Mouse (Mus musculus): Measurements from ENCODE around the gene Lmo3. TPM values are rescaled to one million over a fixed set of nuclear protein-coding genes. Genes with fewer than 3 reads are reported as not detected.

Gene Lmo3
- not detected for polyA plus RNA-seq (2012; fragmentation: generic; extraction: Trizol)
- long read RNA-seq, experiment 1, result 0 reads
- long read RNA-seq, experiment 2, result 0 reads

DNA sequence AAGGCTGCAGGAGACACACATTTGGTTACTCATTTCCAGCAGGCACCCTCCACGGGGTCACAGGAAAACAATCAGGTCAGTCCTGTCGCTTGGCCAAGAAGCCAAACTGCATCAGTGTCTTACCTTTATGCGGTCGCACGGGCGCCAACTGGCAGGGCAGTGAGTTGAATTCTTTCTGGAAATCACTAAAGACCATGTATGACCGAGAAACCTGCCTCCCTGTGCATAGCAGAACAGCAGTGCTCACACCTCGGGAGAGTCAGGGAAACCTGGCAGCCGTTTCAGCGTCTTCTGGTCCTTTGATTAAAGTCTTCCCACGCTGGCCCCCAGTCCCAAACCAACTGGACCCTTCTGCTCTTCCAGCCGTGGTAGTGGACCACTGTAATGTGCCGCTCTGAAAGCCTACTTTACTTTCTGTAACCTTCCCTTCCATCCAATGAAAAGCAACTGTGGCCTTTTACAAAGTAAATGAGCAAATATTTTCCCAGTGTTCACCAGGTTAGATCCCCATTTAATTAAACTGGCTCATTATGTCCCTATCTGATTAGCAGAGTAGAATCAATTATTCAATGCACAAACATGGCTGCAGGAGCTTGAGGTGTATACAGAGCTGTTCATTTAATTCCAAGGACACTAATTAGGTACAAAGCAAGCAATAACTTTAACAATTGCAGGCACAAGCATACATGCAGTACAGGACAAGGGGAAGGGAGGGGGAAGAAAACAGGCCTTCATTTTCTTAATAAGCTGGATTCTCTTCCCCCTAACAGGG lies at the start of gene Lmo3:
Lmo3 (minus strand) TSS at position 235 of the 772 bp plus-strand sequence.
- Histone ChIP-seq H3ac (ENCODE audit: control insufficient read depth, insufficient read length, low read depth) (no peak within 1 kb of the TSS), H3K27me3 (ENCODE audit: control insufficient read depth, insufficient read depth, insufficient read length) (no peaks in the 10 kb centered on the region), H3K36me3 (ENCODE audit: control insufficient read depth, insufficient read depth) (no peaks in the 10 kb centered on the region), H3K79me3 (ENCODE audit: low read depth) (no peaks in the 10 kb centered on the region), H3K4me3 (ENCODE audit: insufficient read depth, poor library complexity, severe bottlenecking) (no peak within 1 kb of the TSS), H3K79me2 (ENCODE audit: control insufficient read depth, insufficient read depth) (no peaks in the 10 kb centered on the region)
- TF ChIP-seq MYOG (IDR thresholded peaks at IDR 0.05; ENCODE audit: control insufficient read depth, extremely low read depth, insufficient read length) (no peak), FOSL1 (IDR thresholded peaks at IDR 0.05; ENCODE audit: insufficient read depth, low read length, poor library complexity, severe bottlenecking) (no peak), CTCF (IDR thresholded peaks at IDR 0.05; ENCODE audit: control insufficient read depth, insufficient read depth, insufficient read length) (no peak), MAX (IDR thresholded peaks at IDR 0.05) (no peak), CEBPB (IDR thresholded peaks at IDR 0.05; ENCODE audit: low read depth) (no peak), MYOD1 (IDR thresholded peaks at IDR 0.05; ENCODE audit: control insufficient read depth, insufficient read length, low read depth) (no peak), USF1 (IDR thresholded peaks at IDR 0.05; ENCODE audit: low read depth) (no peak)

DNA sequence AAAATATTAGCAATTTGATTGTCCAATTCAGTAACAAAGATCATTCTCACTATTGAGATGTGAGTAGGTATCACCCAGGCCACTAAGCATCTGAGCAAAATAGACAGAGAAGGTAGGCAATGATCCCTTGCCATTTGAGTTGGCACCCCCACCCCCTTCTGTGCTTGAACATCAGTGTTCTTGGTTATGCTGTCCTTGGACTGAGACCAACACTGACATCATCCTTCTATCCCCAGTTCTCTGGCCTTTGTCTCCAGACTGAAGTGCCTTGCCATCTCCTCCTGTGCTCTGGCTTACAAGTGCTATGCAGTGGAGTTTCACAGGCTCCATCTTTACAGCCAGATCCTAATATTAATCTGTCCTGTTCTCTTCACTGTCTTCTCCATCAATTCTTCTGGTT lies 39.0 kb upstream of the Lmo3 start:
- H3K4me3 ChIP-seq (ENCODE audit: insufficient read depth, poor library complexity, severe bottlenecking), result no peak overlapping the region
- no peaks in the 10 kb centered on the region for H3K79me2 ChIP-seq (ENCODE audit: control insufficient read depth, insufficient read depth)
- H3K36me3 ChIP-seq (ENCODE audit: control insufficient read depth, insufficient read depth), result no peaks in the 10 kb centered on the region
- no peaks in the 10 kb centered on the region for H3K79me3 ChIP-seq (ENCODE audit: low read depth)
- TF ChIP-seq USF1 (IDR thresholded peaks at IDR 0.05; ENCODE audit: low read depth) (no peak), MAX (IDR thresholded peaks at IDR 0.05) (no peak), MYOG (IDR thresholded peaks at IDR 0.05; ENCODE audit: control insufficient read depth, extremely low read depth, insufficient read length) (no peak), CEBPB (IDR thresholded peaks at IDR 0.05; ENCODE audit: low read depth) (no peak), CTCF (IDR thresholded peaks at IDR 0.05; ENCODE audit: control insufficient read depth, insufficient read depth, insufficient read length) (no peak), MYOD1 (IDR thresholded peaks at IDR 0.05; ENCODE audit: control insufficient read depth, insufficient read length, low read depth) (no peak)
- H3K27me3 ChIP-seq (ENCODE audit: control insufficient read depth, insufficient read depth, insufficient read length), result no peaks in the 10 kb centered on the region
- no peak overlapping the region for H3ac ChIP-seq (ENCODE audit: control insufficient read depth, insufficient read length, low read depth)

DNA sequence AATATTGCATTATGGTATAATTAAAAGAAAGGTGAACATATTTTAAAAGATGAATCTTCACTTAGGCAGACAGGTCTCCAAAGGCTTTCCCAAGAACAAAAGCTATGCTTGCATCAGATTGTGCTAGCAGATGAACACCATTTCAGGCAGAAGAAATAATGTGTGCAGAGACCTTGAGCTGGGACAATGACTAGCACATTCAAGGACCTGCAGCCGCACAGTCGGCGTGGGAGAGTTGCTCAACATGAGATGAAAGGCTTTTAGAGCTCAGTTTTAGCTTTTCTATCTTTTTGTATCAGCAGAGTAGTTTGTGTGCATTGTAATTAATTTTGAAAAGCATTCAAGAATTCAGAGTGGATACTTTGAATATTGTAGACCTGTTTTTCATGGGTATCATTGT lies 36.6 kb upstream of the Lmo3 start:
- no peak overlapping the region for H3K4me3 ChIP-seq (ENCODE audit: insufficient read depth, poor library complexity, severe bottlenecking)
- H3K27me3 ChIP-seq (ENCODE audit: control insufficient read depth, insufficient read depth, insufficient read length), result no peaks in the 10 kb centered on the region
- no peak overlapping the region for H3ac ChIP-seq (ENCODE audit: control insufficient read depth, insufficient read length, low read depth)
- no peaks in the 10 kb centered on the region for H3K79me2 ChIP-seq (ENCODE audit: control insufficient read depth, insufficient read depth)
- no peaks in the 10 kb centered on the region for H3K79me3 ChIP-seq (ENCODE audit: low read depth)
- TF ChIP-seq MYOG (IDR thresholded peaks at IDR 0.05; ENCODE audit: control insufficient read depth, extremely low read depth, insufficient read length) (no peak), FOSL1 (IDR thresholded peaks at IDR 0.05; ENCODE audit: insufficient read depth, low read length, poor library complexity, severe bottlenecking) (no peak), USF1 (IDR thresholded peaks at IDR 0.05; ENCODE audit: low read depth) (no peak), MAX (IDR thresholded peaks at IDR 0.05) (no peak), CTCF (IDR thresholded peaks at IDR 0.05; ENCODE audit: control insufficient read depth, insufficient read depth, insufficient read length) (no peak), MYOD1 (IDR thresholded peaks at IDR 0.05; ENCODE audit: control insufficient read depth, insufficient read length, low read depth) (no peak), CEBPB (IDR thresholded peaks at IDR 0.05; ENCODE audit: low read depth) (no peak)
- H3K36me3 ChIP-seq (ENCODE audit: control insufficient read depth, insufficient read depth), result no peaks in the 10 kb centered on the region

DNA sequence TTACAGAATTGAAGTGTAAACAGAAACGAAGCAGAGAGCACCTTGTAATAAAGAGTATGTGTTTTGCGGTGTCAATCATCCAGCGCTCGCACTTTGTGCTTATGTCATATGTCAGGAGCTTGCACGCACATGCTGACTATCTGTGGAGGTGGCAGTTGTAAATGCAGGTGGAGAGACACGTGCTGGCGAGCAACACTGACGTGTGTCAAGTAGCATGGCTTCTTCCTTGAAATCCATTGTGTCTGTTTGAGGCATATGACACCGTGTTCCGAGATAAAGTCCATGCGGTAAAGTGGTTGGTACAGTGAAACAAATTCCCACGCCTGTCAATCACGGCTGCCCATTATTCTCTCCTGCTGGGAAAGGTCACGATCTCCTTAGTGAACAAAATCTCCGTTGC lies 15.2 kb upstream of the Lmo3 start:
- Histone ChIP-seq H3K79me3 (ENCODE audit: low read depth) (no peaks in the 10 kb centered on the region), H3K4me3 (ENCODE audit: insufficient read depth, poor library complexity, severe bottlenecking) (no peak overlapping the region), H3K79me2 (ENCODE audit: control insufficient read depth, insufficient read depth) (no peaks in the 10 kb centered on the region), H3ac (ENCODE audit: control insufficient read depth, insufficient read length, low read depth) (no peak overlapping the region), H3K27me3 (ENCODE audit: control insufficient read depth, insufficient read depth, insufficient read length) (no peaks in the 10 kb centered on the region), H3K36me3 (ENCODE audit: control insufficient read depth, insufficient read depth) (no peaks in the 10 kb centered on the region)
- no peak for TF ChIP-seq FOSL1 (IDR thresholded peaks at IDR 0.05; ENCODE audit: insufficient read depth, low read length, poor library complexity, severe bottlenecking)
- no peak for TF ChIP-seq MYOD1 (IDR thresholded peaks at IDR 0.05; ENCODE audit: control insufficient read depth, insufficient read length, low read depth)
- TF ChIP-seq CTCF (IDR thresholded peaks at IDR 0.05; ENCODE audit: control insufficient read depth, insufficient read depth, insufficient read length), result no peak
- no peak for TF ChIP-seq CEBPB (IDR thresholded peaks at IDR 0.05; ENCODE audit: low read depth)
- TF ChIP-seq USF1 (IDR thresholded peaks at IDR 0.05; ENCODE audit: low read depth), result no peak
- TF ChIP-seq MAX (IDR thresholded peaks at IDR 0.05), result no peak
- no peak for TF ChIP-seq MYOG (IDR thresholded peaks at IDR 0.05; ENCODE audit: control insufficient read depth, extremely low read depth, insufficient read length)

DNA sequence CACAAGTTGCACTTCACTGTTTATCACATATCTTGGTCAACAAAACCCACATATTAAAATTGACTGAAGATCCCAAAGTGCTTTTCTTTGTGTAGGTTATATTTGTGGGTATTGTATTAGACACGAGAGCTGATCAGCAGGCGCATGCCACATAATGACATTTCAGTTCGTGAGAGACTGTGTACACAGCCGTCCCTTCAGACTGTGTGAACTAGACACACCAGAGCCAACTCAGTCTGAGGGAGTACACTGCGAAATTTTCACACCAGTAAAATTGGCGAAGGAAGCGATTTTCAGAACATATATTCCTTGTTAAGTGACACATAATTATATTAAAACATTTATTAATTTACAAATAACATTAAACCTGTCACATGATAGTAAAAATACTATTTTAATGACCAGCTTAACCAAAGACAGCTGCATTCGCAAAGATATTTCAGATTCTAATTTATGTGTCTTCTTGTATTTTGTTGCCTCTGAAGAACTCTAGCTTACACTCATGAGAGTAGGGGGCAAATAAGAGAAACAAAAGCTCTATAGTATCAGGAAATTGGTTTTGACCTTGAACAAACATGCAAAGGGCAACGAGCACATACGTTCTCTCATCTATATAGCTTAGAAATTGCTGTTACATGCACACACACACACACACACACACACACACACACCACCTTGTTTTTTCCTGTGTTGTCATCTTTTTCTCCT lies 14.4 kb upstream of the Lmo3 start:
- no peak for TF ChIP-seq CEBPB (IDR thresholded peaks at IDR 0.05; ENCODE audit: low read depth)
- no peak for TF ChIP-seq FOSL1 (IDR thresholded peaks at IDR 0.05; ENCODE audit: insufficient read depth, low read length, poor library complexity, severe bottlenecking)
- TF ChIP-seq MYOG (IDR thresholded peaks at IDR 0.05; ENCODE audit: control insufficient read depth, extremely low read depth, insufficient read length), result no peak
- TF ChIP-seq CTCF (IDR thresholded peaks at IDR 0.05; ENCODE audit: control insufficient read depth, insufficient read depth, insufficient read length), result no peak
- no peak for TF ChIP-seq MAX (IDR thresholded peaks at IDR 0.05)
- no peak for TF ChIP-seq MYOD1 (IDR thresholded peaks at IDR 0.05; ENCODE audit: control insufficient read depth, insufficient read length, low read depth)
- no peak for TF ChIP-seq USF1 (IDR thresholded peaks at IDR 0.05; ENCODE audit: low read depth)
- H3K79me3 ChIP-seq (ENCODE audit: low read depth), result no peaks in the 10 kb centered on the region

More for the DNA sequence above, 14.4 kb upstream of the Lmo3 start:
- no peaks in the 10 kb centered on the region for H3K36me3 ChIP-seq (ENCODE audit: control insufficient read depth, insufficient read depth)
- no peak overlapping the region for H3K4me3 ChIP-seq (ENCODE audit: insufficient read depth, poor library complexity, severe bottlenecking)
- no peak overlapping the region for H3ac ChIP-seq (ENCODE audit: control insufficient read depth, insufficient read length, low read depth)
- no peaks in the 10 kb centered on the region for H3K27me3 ChIP-seq (ENCODE audit: control insufficient read depth, insufficient read depth, insufficient read length)
- no peaks in the 10 kb centered on the region for H3K79me2 ChIP-seq (ENCODE audit: control insufficient read depth, insufficient read depth)
